Mouse (Mus musculus) gastrocnemius, postnatal 36 days (tissue): Measurements from ENCODE around the gene Kcna1. TPM values are rescaled to one million over a fixed set of nuclear protein-coding genes. Genes with fewer than 3 reads are reported as not detected.

ENCODE experiments used
- DNase-seq, 2 experiments: peaks; one replicate each; pipeline ENCODE4 v3.0.0; 2022
- intact Hi-C: fragments of 180-260 bp; cut with DNase I; formaldehyde crosslinking; loops from one replicate; pipeline ENCODE4 v1.15.1; 2025
- long read RNA-seq, 2 experiments: library from polyadenylated mRNA; stranded (forward); transcript quantifications; one replicate each; pipeline ENCODE4 v2.0.0; 2021
- total RNA-seq, 2 experiments: library from RNA; stranded (reverse); gene quantifications; 2 replicates each; pipeline ENCODE4 v1.2.3; 2021

Kcna1 gene
- total RNA-seq = 1 to 10 TPM; 1.7 to 2.6 TPM
- long read RNA-seq, experiment 1 = 0 reads
- long read RNA-seq, experiment 2 = 0 reads

DNA sequence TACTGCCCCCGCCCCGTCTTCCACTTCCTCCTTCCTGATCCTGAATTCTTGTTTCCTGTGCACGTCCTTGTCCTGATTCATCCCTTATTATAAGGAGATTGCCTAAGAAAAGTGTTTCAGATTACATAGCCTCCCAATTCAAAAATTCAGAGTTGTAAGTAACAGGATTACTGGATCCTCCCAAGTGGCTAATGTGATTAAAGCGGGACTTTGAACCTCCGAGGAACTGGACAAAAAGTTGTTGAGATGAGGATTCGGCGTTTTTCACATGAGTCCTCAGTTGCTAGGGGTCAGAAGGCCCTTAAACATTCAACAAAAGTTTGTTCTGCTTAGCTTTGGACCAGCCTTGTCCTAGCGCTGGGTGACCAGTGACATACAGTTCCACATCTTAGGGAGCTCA is at the start of gene Kcna1:
Gene Kcna1 (minus strand): TSS at position 4 of the 400 bp plus-strand sequence.
- intact Hi-C loops = no loop called here
- DNase-seq = no peak

GRCm38 (mm10) chr6:126687120-126687519 is 40.9 kb upstream of the Kcna1 start:
- DNase-seq = no peak
- intact Hi-C loops = no loop called here

DNA sequence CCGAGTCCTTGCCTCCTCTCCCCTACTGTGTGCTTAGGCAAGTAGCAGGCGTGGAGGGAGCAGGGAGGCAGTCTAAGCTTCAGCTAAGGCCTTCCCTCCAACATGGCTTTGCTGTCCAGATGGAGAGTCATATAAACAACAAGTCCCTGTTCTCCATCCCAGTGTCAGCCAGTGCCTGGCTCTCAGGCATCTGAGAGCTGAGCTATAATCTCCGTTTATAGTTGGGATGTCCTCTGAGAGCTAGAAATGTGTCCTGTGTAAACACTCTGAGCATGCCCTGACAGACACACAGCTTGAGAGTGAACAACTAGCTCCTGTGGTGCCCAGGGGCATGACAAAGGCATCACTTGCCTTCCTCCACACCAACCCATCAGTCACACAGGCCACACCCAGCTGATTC is 39.0 kb upstream of the Kcna1 start:
- intact Hi-C loops = no loop called here
- DNase-seq = no peak

DNA sequence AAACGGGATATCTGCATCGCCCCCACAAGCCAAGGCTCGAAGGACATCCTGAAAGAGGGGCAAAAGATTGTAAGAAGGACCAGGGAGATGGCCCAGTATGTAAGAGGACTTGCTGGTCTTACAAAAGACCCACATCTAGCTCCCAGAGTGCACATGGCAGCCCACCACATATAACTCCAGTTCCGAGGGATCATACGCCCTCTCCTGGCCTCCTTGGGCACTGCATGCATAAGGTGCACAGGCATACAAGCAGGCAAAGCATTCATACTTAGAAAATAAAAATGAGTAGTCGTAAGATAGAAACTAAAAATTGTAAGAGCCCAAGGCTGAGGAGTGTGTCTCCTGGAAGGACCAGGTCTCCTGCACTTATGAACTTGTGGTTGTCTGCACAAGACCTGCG is 32.8 kb upstream of the Kcna1 start:
- intact Hi-C loops = no loop called here

GRCm38 (mm10) chr6:126667001-126667400 is 20.8 kb upstream of the Kcna1 start:
- intact Hi-C loops = no loop called here
- no peak for DNase-seq

More for the DNA sequence above, 32.8 kb upstream of the Kcna1 start:
- no peak for DNase-seq

GRCm38 (mm10) chr6:126666091-126666490 is 19.9 kb upstream of the Kcna1 start:
- no peak for DNase-seq
- intact Hi-C loops = no loop called here

GRCm38 (mm10) chr6:126664569-126664968 is 18.4 kb upstream of the Kcna1 start:
- DNase-seq = no peak
- intact Hi-C loops = no loop called here

DNA sequence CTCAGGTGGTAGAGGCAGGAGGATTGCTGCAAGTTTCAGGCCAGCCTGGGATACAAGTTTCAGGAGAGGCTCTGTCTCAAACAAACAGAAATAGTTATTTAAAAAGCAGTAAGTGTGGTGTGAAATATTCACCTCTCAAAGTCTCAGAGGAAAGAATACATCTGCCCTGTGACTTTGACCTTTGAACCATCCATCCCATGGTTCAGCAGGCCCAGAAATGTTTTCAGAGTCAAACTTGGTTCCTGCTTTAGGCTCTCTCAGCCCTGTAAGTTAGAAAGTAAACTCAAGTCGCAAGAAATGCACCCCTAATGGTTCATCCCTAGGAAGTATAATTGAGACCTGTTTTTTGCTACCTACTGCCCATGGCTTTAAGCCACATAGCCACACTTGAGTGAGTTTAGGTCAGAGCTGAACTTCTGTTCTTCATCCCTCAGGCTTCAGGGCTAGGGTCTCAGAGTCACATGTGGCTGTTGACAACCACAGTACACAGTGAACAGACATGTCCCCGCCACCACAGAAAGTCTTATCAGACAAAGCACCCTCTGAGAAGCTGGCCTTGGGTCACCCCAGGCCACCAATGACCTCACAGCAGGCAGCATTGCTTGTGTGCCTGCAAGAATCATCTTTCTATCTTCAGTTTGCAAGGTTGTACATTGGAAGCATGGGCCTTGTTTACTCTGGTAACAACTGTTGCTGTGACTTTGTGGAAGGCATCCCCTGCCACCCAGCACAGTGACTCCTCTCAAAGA is 11.6 kb upstream of the Kcna1 start:
- DNase-seq = no peak
- intact Hi-C loops = no loop called here

GRCm38 (mm10) chr6:126653561-126653960 is 7.4 kb upstream of the Kcna1 start:
- DNase-seq = no peak
- intact Hi-C loops = no loop called here

DNA sequence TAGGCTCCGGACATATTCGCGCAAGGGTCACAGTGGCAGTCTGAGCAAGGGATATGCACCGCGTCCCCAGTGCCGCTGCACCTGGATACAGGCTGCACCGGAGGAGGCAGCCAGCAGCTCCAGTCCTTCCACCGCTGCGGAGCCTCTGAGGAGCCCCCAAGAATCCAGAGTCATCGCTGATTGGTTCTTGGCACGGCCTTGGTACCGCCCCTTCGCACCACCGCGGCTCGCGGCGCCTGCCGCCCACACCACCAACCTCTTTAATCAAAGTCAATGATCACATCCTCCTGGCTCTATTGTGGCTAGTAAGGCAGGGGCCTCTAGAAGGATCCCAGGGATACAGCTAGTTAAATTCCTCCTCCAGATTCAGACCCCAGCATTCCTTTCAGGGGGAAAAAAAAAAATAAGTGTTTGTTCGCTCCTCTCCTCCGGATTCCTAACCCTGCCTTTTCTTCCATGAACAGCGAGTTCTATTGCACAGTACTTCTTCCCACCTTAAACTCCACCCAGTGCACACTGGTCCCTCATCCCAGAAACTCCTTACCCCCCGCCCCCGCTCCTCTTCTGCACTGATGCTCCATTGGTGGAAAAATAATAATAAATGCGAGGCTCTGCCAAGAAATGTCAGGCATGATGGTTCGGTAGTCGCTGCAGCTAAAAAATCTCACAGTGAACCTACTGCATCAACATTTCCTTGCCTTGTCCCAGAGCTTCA is 383 bp downstream of the Kcna1 start:
- intact Hi-C loops = no loop called here
- DNase-seq = no peak

DNA sequence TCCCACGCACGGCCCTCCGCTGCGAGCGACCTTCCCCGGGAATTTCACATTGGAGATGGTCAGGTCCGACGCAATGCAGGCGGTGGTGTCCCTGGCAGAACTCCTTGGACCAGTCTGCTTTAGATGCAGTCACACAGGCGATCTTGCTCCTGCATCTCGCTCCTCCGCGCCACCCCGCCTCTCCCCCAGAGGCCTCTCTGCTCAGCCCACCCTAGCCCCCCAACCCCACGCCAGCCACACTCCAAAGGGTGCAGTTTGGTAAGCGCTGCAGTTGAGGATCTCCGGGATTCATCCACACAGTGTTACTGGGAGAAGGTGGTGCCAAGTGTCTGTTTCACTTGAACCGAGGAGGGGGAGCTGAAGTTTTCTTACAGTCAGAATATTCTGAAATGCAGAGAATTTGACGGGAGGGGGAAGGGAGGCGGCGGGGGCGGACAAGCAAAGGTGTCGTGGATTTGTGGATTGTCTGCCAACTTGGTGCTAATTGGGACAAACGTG is 1.1 kb downstream of the Kcna1 start:
- intact Hi-C loops = no loop called here
- no peak for DNase-seq

DNA sequence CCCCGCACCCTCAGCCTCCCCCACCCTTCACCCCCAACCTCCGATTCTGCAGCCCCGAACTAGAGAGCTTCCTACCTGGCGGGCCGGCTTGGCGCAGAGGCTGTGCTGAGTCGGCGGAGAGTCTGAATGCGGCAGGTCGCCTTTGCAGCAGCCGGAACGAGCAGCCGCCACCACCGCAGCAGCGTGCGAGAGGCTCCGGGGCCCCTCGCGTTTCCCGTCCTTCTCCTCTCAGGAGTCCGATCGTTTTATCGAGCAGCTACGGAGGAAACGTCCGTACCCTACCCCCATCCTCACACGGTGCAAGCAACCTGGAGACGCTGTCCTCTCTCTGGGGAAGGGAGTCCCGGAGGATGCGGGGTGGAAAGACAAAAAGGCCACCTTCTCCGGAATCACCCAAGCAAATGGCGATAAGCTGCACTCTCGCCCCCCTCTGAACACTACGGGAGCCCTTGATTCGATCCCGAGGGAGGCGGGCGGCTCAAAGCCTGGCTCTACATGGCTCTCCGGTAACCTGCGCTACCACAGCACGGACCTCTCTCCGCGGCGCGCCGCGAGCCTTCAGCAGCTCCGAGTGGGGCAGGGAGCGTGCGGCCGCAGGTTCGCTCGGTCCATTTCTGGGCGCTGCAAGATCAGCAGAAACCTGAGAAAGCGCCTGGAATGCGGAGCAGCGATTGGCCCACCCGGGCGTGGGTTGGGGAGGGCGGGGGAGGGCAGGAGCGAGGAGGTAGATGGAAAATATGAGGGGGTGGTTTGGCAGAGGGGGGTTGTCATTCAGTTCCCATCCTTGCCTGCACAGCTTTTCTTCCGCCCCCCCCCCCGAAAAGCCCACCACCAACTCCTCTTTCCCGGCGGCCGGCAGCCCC is 1.8 kb downstream of the Kcna1 start:
- DNase-seq = no peak
- intact Hi-C loops = no loop called here

- intact Hi-C loops = no loop called here
- no peak for DNase-seq
These were observed 2.7 kb downstream of the Kcna1 start for GRCm38 (mm10) chr6:126643341-126644055.

DNA sequence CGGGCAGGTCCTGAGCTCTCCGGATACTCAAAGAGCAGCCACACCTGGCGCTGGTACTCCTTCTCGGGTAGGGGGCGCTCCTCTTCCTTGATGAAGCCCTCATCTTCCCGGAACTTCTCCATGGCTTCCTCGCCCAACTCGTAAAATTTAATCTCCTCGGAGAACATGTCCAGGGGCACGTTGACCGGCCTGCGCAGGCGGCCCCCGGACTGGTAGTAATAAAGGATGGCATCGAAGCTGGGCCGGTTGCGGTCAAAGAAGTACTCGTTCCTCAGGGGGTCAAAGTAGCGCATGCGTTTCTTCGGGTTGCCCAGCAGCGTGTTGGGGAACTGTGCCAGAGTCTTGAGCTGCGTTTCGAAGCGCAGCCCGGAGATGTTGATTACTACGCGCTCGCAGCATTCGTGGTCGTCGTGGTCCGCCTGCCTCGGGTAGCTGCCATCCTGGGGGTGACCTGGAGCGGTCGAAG is 3.3 kb downstream of the Kcna1 start:
- DNase-seq = no peak
- intact Hi-C loops = no loop called here

- DNase-seq = no peak
- intact Hi-C loops = no loop called here
These were observed 17.7 kb downstream of the Kcna1 start for GRCm38 (mm10) chr6:126628451-126628850.

- no peak for DNase-seq
- intact Hi-C loops = no loop called here
These were observed 27.7 kb downstream of the Kcna1 start for GRCm38 (mm10) chr6:126618455-126618854.

DNA sequence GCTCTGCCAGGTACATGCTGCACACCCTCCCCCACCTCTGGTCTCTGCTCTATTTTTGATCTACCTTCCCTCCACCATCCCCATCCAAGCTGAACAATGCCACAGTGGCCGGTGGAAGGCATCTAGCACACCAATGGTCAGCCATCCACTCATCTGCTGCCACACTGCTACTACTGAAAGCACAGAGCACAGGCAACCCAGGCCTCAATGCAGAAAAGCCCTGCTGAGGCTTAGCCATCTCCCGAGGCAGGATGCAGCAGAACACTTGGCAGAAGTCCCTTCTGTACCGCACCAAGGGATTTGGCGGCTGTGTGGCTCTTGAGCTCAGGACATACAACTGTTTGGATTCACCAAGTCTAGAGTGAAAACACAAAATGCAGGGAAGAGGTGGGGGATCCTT is 35.4 kb downstream of the Kcna1 start:
- no peak for DNase-seq
- intact Hi-C loops = no loop called here

GRCm38 (mm10) chr6:126609193-126609947 is 36.8 kb downstream of the Kcna1 start:
- intact Hi-C loops = no loop called here
- no peak for DNase-seq

DNA sequence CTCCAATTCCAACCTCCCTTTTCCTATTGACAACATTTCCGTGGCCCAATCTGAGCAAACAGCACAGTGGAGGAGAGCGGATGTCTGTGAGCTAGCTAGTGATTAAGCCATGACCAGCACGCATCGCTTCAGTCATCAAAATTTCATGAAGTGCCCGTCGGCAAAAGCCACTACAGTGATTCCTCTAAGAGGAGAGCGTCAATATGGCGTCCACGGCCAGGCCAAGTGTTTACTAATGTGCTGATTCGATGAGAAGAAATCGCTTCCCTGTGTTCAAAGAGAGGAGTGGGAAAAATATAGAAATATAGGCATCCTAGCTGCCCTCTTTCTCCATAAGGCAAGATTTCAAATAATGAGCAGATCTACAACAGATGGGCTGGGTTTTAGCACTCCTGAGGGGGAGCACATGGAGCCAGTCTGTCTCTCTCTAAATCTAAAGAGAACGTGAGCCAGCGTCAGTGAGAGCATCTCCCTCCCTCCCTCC is 44.3 kb downstream of the Kcna1 start:
- intact Hi-C loops = no loop called here
- no peak for DNase-seq
